ENCODE assay signal across 20 mouse cellular contexts in the genomic region with DNA sequence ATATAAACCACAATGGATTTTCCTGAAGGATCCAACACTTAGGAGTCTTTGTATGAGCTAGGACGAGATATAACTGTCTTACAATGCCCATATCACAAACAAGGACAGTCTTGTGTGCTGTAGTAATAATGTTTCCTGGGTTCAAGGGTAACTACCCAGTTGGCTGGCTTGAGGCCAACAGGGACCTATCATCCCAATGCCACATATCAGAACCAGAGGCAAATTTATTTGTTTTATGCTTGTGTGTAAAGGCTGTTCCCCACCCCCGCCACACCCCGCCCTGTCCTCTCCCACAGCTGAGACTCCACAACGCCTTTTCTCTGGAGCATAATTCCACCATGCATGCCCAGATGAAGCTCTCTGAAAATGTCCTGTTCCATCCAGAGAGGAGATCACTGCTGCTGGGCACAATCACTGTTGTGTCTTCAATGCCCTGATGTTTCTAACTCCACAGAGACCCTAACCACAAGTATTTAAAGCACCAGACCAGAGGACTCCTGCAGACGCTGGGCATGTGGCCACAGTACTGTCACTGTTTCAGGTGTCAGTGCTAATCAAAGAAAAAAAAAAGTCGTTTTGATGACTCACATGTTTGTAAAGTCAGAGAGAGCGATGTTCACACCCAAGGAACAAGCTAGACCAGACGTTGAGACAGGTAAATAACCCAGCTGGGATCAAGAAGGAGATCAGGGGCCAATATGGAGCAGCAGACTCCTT. TPM values are rescaled to one million over a fixed set of nuclear protein-coding genes. Genes with fewer than 3 reads are reported as not detected.
DNase-seq lines count a peak whose midpoint lies in the region; ATAC-seq and TF ChIP-seq lines count a peak whose summit lies in the region.
"Had no signal": no experiment of that assay in that cellular context is flagged by ENCODE, and none has a peak within 500 bp of the region (broad histone marks: within the 10 kb centered on the region; RNA-seq: fewer than 3 reads in every experiment).

No protein-coding gene starts in this region.

- no peak overlapping the region for H3K4me2 ChIP-seq in hindbrain, postnatal 0 days (ENCODE audit: low read depth, low read length)
- peak overlapping the region; percentile 92 for H3K4me2 ChIP-seq in neural tube, embryonic 13.5 days

- H3K4me3 ChIP-seq in hindbrain, embryonic 10.5 days, result peak overlapping the region; percentile 98; the same call in 1 of the 2 replicates
- H3K4me3 ChIP-seq in hindbrain, postnatal 0 days (ENCODE audit: low read length), result no peak overlapping the region
- peak overlapping the region; percentile 95; the same call in 1 of the 2 replicates for H3K4me3 ChIP-seq in neural tube, embryonic 13.5 days

- DNase-seq in hindbrain, embryonic 10.5 days (ENCODE audit: low spot score), result no peak
- no peak for DNase-seq in hindbrain, postnatal 0 days (ENCODE audit: low spot score)
- peak; percentile 21 for DNase-seq in urinary bladder, postnatal 14 days (ENCODE audit: low spot score)
- DNase-seq in urinary bladder, postnatal 4 days (ENCODE audit: low spot score in 2 of 2), result no peak
- DNase-seq in cerebellum, adult 9-11 months, result no peak
- DNase-seq in right cerebral cortex, postnatal 10 days (ENCODE audit: low spot score in 2 of 2), result no peak
- DNase-seq: kidney, postnatal 36 days; lung, adult 18-20 months; right cerebral cortex, postnatal 25 days; thymus, adult 18-20 months had no signal

- H3K4me1 ChIP-seq in hindbrain, embryonic 10.5 days (replicated peaks), result peaks cover 40% of the 10 kb centered on the region
- H3K4me1 ChIP-seq in hindbrain, postnatal 0 days (ENCODE audit: insufficient read depth, low read length), result peaks cover 16% of the 10 kb centered on the region
- H3K4me1 ChIP-seq in neural tube, embryonic 13.5 days (replicated peaks), result peaks cover 34% of the 10 kb centered on the region

- no peaks in the 10 kb centered on the region for H3K9me3 ChIP-seq in hindbrain, embryonic 10.5 days
- no peaks in the 10 kb centered on the region for H3K9me3 ChIP-seq in hindbrain, postnatal 0 days (ENCODE audit: low read length)
- no peaks in the 10 kb centered on the region for H3K9me3 ChIP-seq in neural tube, embryonic 13.5 days
- H3K9me3 ChIP-seq: megakaryocyte, embryonic 14.5 days had no signal

- ATAC-seq in hindbrain, postnatal 0 days, result no peak
- ATAC-seq in neural tube, embryonic 13.5 days (ENCODE audit: low read depth), result no peak
- no peak for ATAC-seq in granulocyte monocyte progenitor cell, adult 5-6 weeks (replicated peaks; ENCODE audit: poor library complexity, severe bottlenecking)

- H3K27me3 ChIP-seq in hindbrain, embryonic 10.5 days (ENCODE audit: insufficient read depth, poor library complexity, severe bottlenecking), result no peaks in the 10 kb centered on the region
- H3K27me3 ChIP-seq in hindbrain, postnatal 0 days (ENCODE audit: insufficient read depth, low read length), result no peaks in the 10 kb centered on the region
- H3K27me3 ChIP-seq in neural tube, embryonic 13.5 days, result no peaks in the 10 kb centered on the region

- peaks cover 30% of the 10 kb centered on the region for H3K36me3 ChIP-seq in hindbrain, embryonic 10.5 days
- 0 out of 2 replicates have a peak, but pooled peaks cover 4% of the 10 kb centered on the region for H3K36me3 ChIP-seq in hindbrain, postnatal 0 days (ENCODE audit: insufficient read depth, low read length)
- peaks cover 6% of the 10 kb centered on the region for H3K36me3 ChIP-seq in neural tube, embryonic 13.5 days

- no peak overlapping the region for H3K27ac ChIP-seq in hindbrain, embryonic 10.5 days
- no peak overlapping the region for H3K27ac ChIP-seq in hindbrain, postnatal 0 days
- no peak overlapping the region for H3K27ac ChIP-seq in neural tube, embryonic 13.5 days (replicated peaks)

- no peak overlapping the region; the same call in 1 of the 2 replicates for H3K9ac ChIP-seq in hindbrain, postnatal 0 days (replicated peaks; ENCODE audit: low read length)
- H3K9ac ChIP-seq in neural tube, embryonic 13.5 days, result peak overlapping the region; percentile 86; the same call in 1 of the 2 replicates

- TF ChIP-seq CTCF in hindbrain, postnatal 0 days (IDR thresholded peaks at IDR 0.05; ENCODE audit: low read depth), result no peak

- WGBS in hindbrain, embryonic 10.5 days, result 91% methylated on average over 8 of the region's 8 CpGs
- WGBS in hindbrain, postnatal 0 days, result 84% methylated on average over 8 of the region's 8 CpGs
- 76% methylated on average over 8 of the region's 8 CpGs for WGBS in neural tube, embryonic 13.5 days

RNA-seq across cellular contexts. Expression of gene Rab40c, which starts 2.4 kb away (rescaled TPM):
- 33.4 and 43.4 TPM in 2 replicates for polyA plus RNA-seq in hindbrain, embryonic 10.5 days (2016; fragmentation: Nextera tagmentation; extraction: Ambion mirVana)
- 33.2 and 39.1 TPM in 2 replicates for total RNA-seq in hindbrain, postnatal 0 days (2014; rRNA removed)
- 34.7 and 35.3 TPM in 2 replicates for polyA plus RNA-seq in hindbrain, postnatal 0 days (2015; fragmentation: Nextera tagmentation; extraction: Ambion mirVana)
- polyA plus RNA-seq in neural tube, embryonic 13.5 days (2015; fragmentation: Nextera tagmentation; extraction: Ambion mirVana), result 50.7 and 51.5 TPM in 2 replicates
- total RNA-seq in granulocyte monocyte progenitor cell, adult 5-6 weeks (2014; fragmentation: Nextera tagmentation), result 9.4 and 15.9 TPM in 2 replicates
- total RNA-seq in granulocyte monocyte progenitor cell, adult 5-6 weeks (2017), result 7.2 and 11.8 TPM in 2 replicates

RNA-seq across cellular contexts. Expression of gene Pigq, which starts 27.6 kb away (rescaled TPM):
- polyA plus RNA-seq in hindbrain, embryonic 10.5 days (2016; fragmentation: Nextera tagmentation; extraction: Ambion mirVana), result 65.4 and 72.6 TPM in 2 replicates
- 90.6 and 99.7 TPM in 2 replicates for total RNA-seq in hindbrain, postnatal 0 days (2014; rRNA removed)
- 69.7 and 76.3 TPM in 2 replicates for polyA plus RNA-seq in hindbrain, postnatal 0 days (2015; fragmentation: Nextera tagmentation; extraction: Ambion mirVana)
- polyA plus RNA-seq in neural tube, embryonic 13.5 days (2015; fragmentation: Nextera tagmentation; extraction: Ambion mirVana), result 56.1 and 62.3 TPM in 2 replicates
- total RNA-seq in granulocyte monocyte progenitor cell, adult 5-6 weeks (2014; fragmentation: Nextera tagmentation), result 63.5 and 87.9 TPM in 2 replicates
- 32.4 and 37.1 TPM in 2 replicates for total RNA-seq in granulocyte monocyte progenitor cell, adult 5-6 weeks (2017)

RNA-seq across cellular contexts. Expression of gene Nhlrc4, which starts 27.7 kb away (rescaled TPM):
- polyA plus RNA-seq in hindbrain, embryonic 10.5 days (2016; fragmentation: Nextera tagmentation; extraction: Ambion mirVana), result 0.21 and 0.55 TPM in 2 replicates
- 0.61 and 0.68 TPM in 2 replicates for total RNA-seq in hindbrain, postnatal 0 days (2014; rRNA removed)
- polyA plus RNA-seq in hindbrain, postnatal 0 days (2015; fragmentation: Nextera tagmentation; extraction: Ambion mirVana), result 0.30 and 0.72 TPM in 2 replicates
- polyA plus RNA-seq in neural tube, embryonic 13.5 days (2015; fragmentation: Nextera tagmentation; extraction: Ambion mirVana), result not detected in 2 replicates
- not detected in 2 replicates for total RNA-seq in granulocyte monocyte progenitor cell, adult 5-6 weeks (2014; fragmentation: Nextera tagmentation)
- total RNA-seq in granulocyte monocyte progenitor cell, adult 5-6 weeks (2017), result not detected in 2 replicates
- total RNA-seq: gastrocnemius, adult 8-10 months; left cerebral cortex, postnatal 25 days; neutrophil, adult 5-6 weeks had no signal
- polyA plus RNA-seq: embryonic facial prominence, embryonic 11.5 days; heart, embryonic 14.5 days had no signal

RNA-seq across cellular contexts. Expression of gene A930017K11Rik, which starts 35.3 kb away (rescaled TPM):
- polyA plus RNA-seq in hindbrain, embryonic 10.5 days (2016; fragmentation: Nextera tagmentation; extraction: Ambion mirVana), result 0.25 and 0.34 TPM in 2 replicates
- total RNA-seq in hindbrain, postnatal 0 days (2014; rRNA removed), result 5.6 and 7.2 TPM in 2 replicates
- polyA plus RNA-seq in hindbrain, postnatal 0 days (2015; fragmentation: Nextera tagmentation; extraction: Ambion mirVana), result 4.4 and 5.0 TPM in 2 replicates
- 0.22 and 0.34 TPM in 2 replicates for polyA plus RNA-seq in neural tube, embryonic 13.5 days (2015; fragmentation: Nextera tagmentation; extraction: Ambion mirVana)
- not detected in 2 replicates for total RNA-seq in granulocyte monocyte progenitor cell, adult 5-6 weeks (2014; fragmentation: Nextera tagmentation)
- not detected in 2 replicates for total RNA-seq in granulocyte monocyte progenitor cell, adult 5-6 weeks (2017)
- total RNA-seq: gastrocnemius, adult 8-10 months; MEL; neutrophil, adult 5-6 weeks had no signal
- polyA plus RNA-seq: forebrain, embryonic 11.5 days; heart, embryonic 14.5 days had no signal

RNA-seq across cellular contexts. Expression of gene Wfikkn1, which starts 36.4 kb away (rescaled TPM):
- polyA plus RNA-seq in hindbrain, embryonic 10.5 days (2016; fragmentation: Nextera tagmentation; extraction: Ambion mirVana), result 5.8 and 26.3 TPM in 2 replicates
- 1.2 and 1.5 TPM in 2 replicates for total RNA-seq in hindbrain, postnatal 0 days (2014; rRNA removed)
- 0.33 and 0.58 TPM in 2 replicates for polyA plus RNA-seq in hindbrain, postnatal 0 days (2015; fragmentation: Nextera tagmentation; extraction: Ambion mirVana)
- 0.53 and 0.79 TPM in 2 replicates for polyA plus RNA-seq in neural tube, embryonic 13.5 days (2015; fragmentation: Nextera tagmentation; extraction: Ambion mirVana)
- total RNA-seq in granulocyte monocyte progenitor cell, adult 5-6 weeks (2014; fragmentation: Nextera tagmentation), result 2.1 TPM in 1 of 2 replicates, not detected in the other
- total RNA-seq in granulocyte monocyte progenitor cell, adult 5-6 weeks (2017), result 1.1 and 1.3 TPM in 2 replicates
